Mouse (Mus musculus): ENCODE measurements around the gene Zfp82. TPM values are rescaled to one million over a fixed set of nuclear protein-coding genes. Genes with fewer than 3 reads are reported as not detected.

Zfp82 gene
- total RNA-seq, 1 experiment, result 5.8 TPM

GRCm38 (mm10) chr7:30093918-30094415, 21.3 kb upstream of the Zfp82 start:
- peaks cover 0 to 17% of the 10 kb centered on the region in 2 experiments; a peak in 2 of 4 replicates for H3K4me1 ChIP-seq (ENCODE audit: control insufficient read depth in 2 of 2, insufficient read depth in 2 of 2, low read length in 2 of 2, poor library complexity in 1 of 2)
- no peaks in the 10 kb centered on the region for H3K36me3 ChIP-seq (ENCODE audit: control insufficient read depth, insufficient read depth, low read length, poor library complexity, severe bottlenecking)
- in situ Hi-C loops (cut with MboI; ENCODE audit: low sequenced_read_pairs in 2 of 2, unreplicated experiment in 2 of 2), result no loop called here
- H3K27ac ChIP-seq (ENCODE audit: insufficient read depth, low read depth, low read length, poor library complexity, severe bottlenecking), result no peak overlapping the region
- no peak for DNase-seq (ENCODE audit: low read depth, low spot score)
- H3K9ac ChIP-seq (ENCODE audit: insufficient read depth, low read depth, low read length, poor library complexity, severe bottlenecking), result no peak overlapping the region; the same call in 1 of the 2 replicates
- peak overlapping the region; percentile 77 to 82; a peak in 3 of 4 replicates for H3K4me3 ChIP-seq (ENCODE audit: insufficient read depth in 1 of 2, low read depth in 1 of 2, low read length in 2 of 2, poor library complexity in 1 of 2, severe bottlenecking in 1 of 2)
- TF ChIP-seq ZNF384 (IDR thresholded peaks at IDR 0.05; ENCODE audit: low read depth, low read length), result no peak
- no peak for TF ChIP-seq ZC3H11A (IDR thresholded peaks at IDR 0.05; ENCODE audit: borderline replicate concordance, low read depth, low read length)
- no peak for TF ChIP-seq HCFC1 (IDR thresholded peaks at IDR 0.05; ENCODE audit: borderline replicate concordance, insufficient read depth, low read length)
- no peak for TF ChIP-seq MAFK (IDR thresholded peaks at IDR 0.05; ENCODE audit: insufficient read depth, low read depth, low read length)
- no peak for TF ChIP-seq CHD2 (IDR thresholded peaks at IDR 0.05; ENCODE audit: low read depth, low read length)
- H3K9me3 ChIP-seq (ENCODE audit: control insufficient read depth, insufficient read depth, low read depth, low read length), result no peaks in the 10 kb centered on the region

GRCm38 (mm10) chr7:30092666-30093065, 20.0 kb upstream of the Zfp82 start:
- H3K4me3 ChIP-seq (ENCODE audit: insufficient read depth in 1 of 2, low read depth in 1 of 2, low read length in 2 of 2, poor library complexity in 1 of 2, severe bottlenecking in 1 of 2), result no peak overlapping the region
- H3K36me3 ChIP-seq (ENCODE audit: control insufficient read depth, insufficient read depth, low read length, poor library complexity, severe bottlenecking), result no peaks in the 10 kb centered on the region
- H3K4me1 ChIP-seq (ENCODE audit: control insufficient read depth in 2 of 2, insufficient read depth in 2 of 2, low read length in 2 of 2, poor library complexity in 1 of 2), result peaks cover 3 to 11% of the 10 kb centered on the region in 2 experiments; a peak in 3 of 4 replicates
- H3K27ac ChIP-seq (ENCODE audit: insufficient read depth, low read depth, low read length, poor library complexity, severe bottlenecking), result no peak overlapping the region
- H3K9me3 ChIP-seq (ENCODE audit: control insufficient read depth, insufficient read depth, low read depth, low read length), result no peaks in the 10 kb centered on the region
- no peak overlapping the region for H3K9ac ChIP-seq (ENCODE audit: insufficient read depth, low read depth, low read length, poor library complexity, severe bottlenecking)
- TF ChIP-seq ZNF384 (IDR thresholded peaks at IDR 0.05; ENCODE audit: low read depth, low read length), result no peak
- TF ChIP-seq HCFC1 (IDR thresholded peaks at IDR 0.05; ENCODE audit: borderline replicate concordance, insufficient read depth, low read length), result no peak
- TF ChIP-seq ZC3H11A (IDR thresholded peaks at IDR 0.05; ENCODE audit: borderline replicate concordance, low read depth, low read length), result no peak
- TF ChIP-seq MAFK (IDR thresholded peaks at IDR 0.05; ENCODE audit: insufficient read depth, low read depth, low read length), result no peak
- TF ChIP-seq CHD2 (IDR thresholded peaks at IDR 0.05; ENCODE audit: low read depth, low read length), result no peak
- DNase-seq (ENCODE audit: low read depth, low spot score), result no peak
- in situ Hi-C loops (cut with MboI; ENCODE audit: low sequenced_read_pairs in 2 of 2, unreplicated experiment in 2 of 2), result no loop called here

- Histone ChIP-seq H3K4me1 (ENCODE audit: control insufficient read depth in 2 of 2, insufficient read depth in 2 of 2, low read length in 2 of 2, poor library complexity in 1 of 2) (peaks cover 5 to 8% of the 10 kb centered on the region in 2 experiments), H3K27ac (ENCODE audit: insufficient read depth, low read depth, low read length, poor library complexity, severe bottlenecking) (peak overlapping the region; percentile 85), H3K36me3 (ENCODE audit: control insufficient read depth, insufficient read depth, low read length, poor library complexity, severe bottlenecking) (peaks cover 4% of the 10 kb centered on the region; the same call in 1 of the 2 replicates), H3K9ac (ENCODE audit: insufficient read depth, low read depth, low read length, poor library complexity, severe bottlenecking) (peak overlapping the region; percentile 72; the same call in 1 of the 2 replicates), H3K4me3 (ENCODE audit: insufficient read depth in 1 of 2, low read depth in 1 of 2, low read length in 2 of 2, poor library complexity in 1 of 2, severe bottlenecking in 1 of 2) (peak overlapping the region; percentile 63), H3K9me3 (ENCODE audit: control insufficient read depth, insufficient read depth, low read depth, low read length) (no peaks in the 10 kb centered on the region)
- DNase-seq (ENCODE audit: low read depth, low spot score), result no peak
- TF ChIP-seq CHD2 (IDR thresholded peaks at IDR 0.05; ENCODE audit: low read depth, low read length) (no peak), MAFK (IDR thresholded peaks at IDR 0.05; ENCODE audit: insufficient read depth, low read depth, low read length) (peak; percentile 32; the same call in 1 of the 2 replicates)
- in situ Hi-C loops (cut with MboI; ENCODE audit: low sequenced_read_pairs in 2 of 2, unreplicated experiment in 2 of 2), result no loop called here
Observed at GRCm38 (mm10) chr7:30090970-30091585, 18.4 kb upstream of the Zfp82 start.

- H3K36me3 ChIP-seq (ENCODE audit: control insufficient read depth, insufficient read depth, low read length, poor library complexity, severe bottlenecking), result peaks cover 9% of the 10 kb centered on the region
- TF ChIP-seq ZC3H11A (IDR thresholded peaks at IDR 0.05; ENCODE audit: borderline replicate concordance, low read depth, low read length) (no peak), ZNF384 (IDR thresholded peaks at IDR 0.05; ENCODE audit: low read depth, low read length) (no peak), MAFK (IDR thresholded peaks at IDR 0.05; ENCODE audit: insufficient read depth, low read depth, low read length) (peak; percentile 91), HCFC1 (IDR thresholded peaks at IDR 0.05; ENCODE audit: borderline replicate concordance, insufficient read depth, low read length) (peak; percentile 96), CHD2 (IDR thresholded peaks at IDR 0.05; ENCODE audit: low read depth, low read length) (peak; percentile 100)
- peak; percentile 96 for DNase-seq (ENCODE audit: low read depth, low spot score)
- peaks cover 5 to 10% of the 10 kb centered on the region in 2 experiments for H3K4me1 ChIP-seq (ENCODE audit: control insufficient read depth in 2 of 2, insufficient read depth in 2 of 2, low read length in 2 of 2, poor library complexity in 1 of 2)
- H3K9me3 ChIP-seq (ENCODE audit: control insufficient read depth, insufficient read depth, low read depth, low read length), result no peaks in the 10 kb centered on the region
- H3K27ac ChIP-seq (ENCODE audit: insufficient read depth, low read depth, low read length, poor library complexity, severe bottlenecking), result peak within 1 kb of the TSS; percentile 85
- peak within 1 kb of the TSS; percentile 74 to 97 for H3K4me3 ChIP-seq (ENCODE audit: insufficient read depth in 1 of 2, low read depth in 1 of 2, low read length in 2 of 2, poor library complexity in 1 of 2, severe bottlenecking in 1 of 2)
- H3K9ac ChIP-seq (ENCODE audit: insufficient read depth, low read depth, low read length, poor library complexity, severe bottlenecking), result peak within 1 kb of the TSS; percentile 93
- in situ Hi-C loops (cut with MboI; ENCODE audit: low sequenced_read_pairs in 2 of 2, unreplicated experiment in 2 of 2), result no loop called here
Observed at GRCm38 (mm10) chr7:30090092-30090969, 17.6 kb upstream of the Zfp82 start, which contains the start of the genes Gm26920 and Zfp566. Gene Gm26920, minus strand, starts transcription at chr7:30090410. Gene Zfp566, minus strand, starts transcription at chr7:30090527.

Measured in ES-E14 (cell line).